Mouse (Mus musculus) CH12.LX (cell line): ENCODE data around the gene Wnt3a.

Experiments used
- CHD2 ChIP-seq: IDR thresholded peaks from 2 replicates; pipeline ENCODE4 v1.6.1; 2011; ENCODE audit warnings: low read length, improper control_type of control experiment
- CTCF ChIP-seq, 2 experiments: IDR thresholded peaks in 1 of 2; conservative IDR thresholded peaks in 1 of 2; 2 replicates each; pipeline ENCODE4 v1.5.1; 2011 to 2012; ENCODE audit warnings: low read depth in 2 of 2, low read length in 2 of 2, improper control_type of control experiment in 1 of 2, inconsistent platforms in 1 of 2, mild to moderate bottlenecking in 1 of 2, moderate library complexity in 1 of 2
- E2F4 ChIP-seq: IDR thresholded peaks from 2 replicates; pipeline ENCODE4 v1.6.1; 2011; ENCODE audit warnings: low read depth, low read length, improper control_type of control experiment; ENCODE audit not compliant: insufficient replicate concordance
- EP300 ChIP-seq: IDR thresholded peaks from 2 replicates; pipeline ENCODE4 v1.6.1; 2011; ENCODE audit warnings: low read length, improper control_type of control experiment
- MAX ChIP-seq: IDR thresholded peaks from 2 replicates; pipeline ENCODE4 v1.6.1; 2011; ENCODE audit warnings: low read length, improper control_type of control experiment
- POLR2A ChIP-seq: IDR thresholded peaks from 2 replicates; pipeline ENCODE4 v1.6.1; 2011; ENCODE audit warnings: low read depth, mild to moderate bottlenecking, improper control_type of control experiment, low read length
- USF2 ChIP-seq: conservative IDR thresholded peaks from 2 replicates; pipeline ENCODE4 v1.6.1; 2011; ENCODE audit warnings: low read depth, low read length, improper control_type of control experiment
- ZKSCAN1 ChIP-seq: IDR thresholded peaks from 2 replicates; pipeline ENCODE4 v1.6.1; 2012; ENCODE audit warnings: low read depth, inconsistent platforms, low read length, improper control_type of control experiment, borderline replicate concordance

GRCm38 (mm10) chr11:59309106-59309805 lies 18.7 kb upstream of the Wnt3a start:
- TF ChIP-seq MAX (no peak), POLR2A (no peak), CTCF (conservative IDR thresholded peaks at IDR 0.05 in 1 of 2, IDR thresholded peaks at IDR 0.05 in 1 of 2; ENCODE audit: low read depth in 2 of 2, low read length in 2 of 2) (no peak), CHD2 (no peak), ZKSCAN1 (no peak), E2F4 (no peak), USF2 (no peak), EP300 (no peak)
